Mouse (Mus musculus) right cerebral cortex, postnatal 25 days (tissue): ENCODE measurements around the gene Adgrf1.
"Not testable (repeated sequence)": the region's sequence is repeated elsewhere in the genome, so short reads cannot be mapped to it uniquely, and the experiment has no call there.

Source experiments
- DNase-seq: peaks from one replicate; pipeline ENCODE4 v3.0.0; 2022

Gene Adgrf1

GRCm38 (mm10) chr17:43267046-43267749 is 2.9 kb upstream of the Adgrf1 start:
- DNase-seq = no peak

- DNase-seq = no peak
These were observed 6.1 kb downstream of the Adgrf1 start for GRCm38 (mm10) chr17:43276220-43276619.

DNA sequence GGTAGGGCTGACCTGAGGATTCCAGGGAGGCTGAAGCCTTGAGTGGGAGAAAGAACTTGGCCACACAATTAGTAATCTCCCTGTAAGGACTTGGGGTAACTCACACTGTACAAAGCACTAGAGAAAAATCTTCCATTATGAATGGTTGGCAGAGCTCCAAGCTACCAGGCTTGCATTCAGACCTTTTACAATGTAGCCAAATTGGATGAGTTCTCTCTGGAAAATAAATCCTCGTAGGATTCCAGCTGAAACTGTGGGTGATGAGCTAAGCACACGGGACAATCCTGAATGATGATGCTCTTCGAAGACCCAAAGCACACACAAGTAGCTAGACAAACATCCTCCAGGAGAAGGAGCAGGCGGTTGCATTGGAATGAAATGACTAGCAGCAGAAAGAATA is 7.1 kb downstream of the Adgrf1 start:
- no peak for DNase-seq

DNA sequence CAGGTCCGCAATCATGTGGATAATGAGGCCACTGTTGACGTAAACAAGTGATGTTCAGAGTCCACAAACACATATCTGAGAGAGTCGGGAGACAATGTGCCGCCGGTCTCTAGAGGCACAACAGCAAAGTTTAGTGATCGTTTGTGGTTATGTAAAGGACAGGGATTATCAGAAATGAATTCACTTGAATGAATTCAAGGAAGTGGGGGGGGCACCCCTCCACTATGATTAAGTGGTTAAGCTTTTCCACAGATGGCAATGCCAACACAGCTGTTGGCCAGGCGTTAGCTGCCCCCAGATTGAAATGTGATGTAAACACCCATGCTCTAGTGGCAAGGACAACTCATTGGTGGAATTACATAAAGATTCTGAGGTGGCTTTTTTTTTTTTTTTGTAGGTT is 9.5 kb downstream of the Adgrf1 start:
- DNase-seq = no peak

- DNase-seq = no peak
These were observed 12.2 kb downstream of the Adgrf1 start for GRCm38 (mm10) chr17:43282353-43282752.

DNA sequence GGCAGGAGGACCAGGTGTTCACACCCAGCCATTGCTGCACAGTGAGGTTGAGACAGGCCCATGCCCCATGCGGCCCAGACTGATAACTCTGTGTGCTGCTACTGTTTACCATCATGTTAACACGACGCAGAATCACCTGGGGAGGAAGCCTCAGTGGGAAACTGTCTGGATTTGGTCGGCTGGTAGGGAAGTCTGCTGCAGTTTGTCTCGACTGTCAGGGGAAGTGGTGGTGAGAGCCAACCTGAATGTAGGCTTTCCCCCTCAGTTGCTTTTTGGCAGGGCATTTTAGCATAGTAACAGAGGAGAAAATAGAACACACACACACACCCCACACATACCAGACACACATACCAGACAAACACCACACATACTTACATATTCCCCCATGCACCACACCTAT is 12.7 kb downstream of the Adgrf1 start:
- DNase-seq = no peak

DNA sequence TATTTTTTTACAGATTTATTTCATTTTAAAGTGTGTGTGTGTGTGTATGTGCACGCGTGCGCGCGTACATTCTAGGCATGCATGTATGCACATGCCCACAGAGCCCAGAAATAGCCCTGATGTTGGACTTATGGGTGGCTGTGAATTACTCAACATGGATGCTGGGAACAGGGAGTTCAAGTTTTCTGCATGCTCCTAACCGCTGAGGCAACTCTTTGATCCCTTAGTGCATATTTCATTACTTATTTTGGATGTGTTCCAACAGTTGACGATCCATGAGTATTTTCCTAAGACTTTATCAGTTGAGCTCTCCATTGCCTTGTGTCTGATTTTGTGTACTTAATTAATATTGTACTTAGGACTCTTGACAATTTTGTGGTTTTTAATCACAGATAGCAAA is 29.4 kb downstream of the Adgrf1 start:
- no peak for DNase-seq

GRCm38 (mm10) chr17:43325986-43326671 is 56.0 kb downstream of the Adgrf1 start:
- DNase-seq = no peak

DNA sequence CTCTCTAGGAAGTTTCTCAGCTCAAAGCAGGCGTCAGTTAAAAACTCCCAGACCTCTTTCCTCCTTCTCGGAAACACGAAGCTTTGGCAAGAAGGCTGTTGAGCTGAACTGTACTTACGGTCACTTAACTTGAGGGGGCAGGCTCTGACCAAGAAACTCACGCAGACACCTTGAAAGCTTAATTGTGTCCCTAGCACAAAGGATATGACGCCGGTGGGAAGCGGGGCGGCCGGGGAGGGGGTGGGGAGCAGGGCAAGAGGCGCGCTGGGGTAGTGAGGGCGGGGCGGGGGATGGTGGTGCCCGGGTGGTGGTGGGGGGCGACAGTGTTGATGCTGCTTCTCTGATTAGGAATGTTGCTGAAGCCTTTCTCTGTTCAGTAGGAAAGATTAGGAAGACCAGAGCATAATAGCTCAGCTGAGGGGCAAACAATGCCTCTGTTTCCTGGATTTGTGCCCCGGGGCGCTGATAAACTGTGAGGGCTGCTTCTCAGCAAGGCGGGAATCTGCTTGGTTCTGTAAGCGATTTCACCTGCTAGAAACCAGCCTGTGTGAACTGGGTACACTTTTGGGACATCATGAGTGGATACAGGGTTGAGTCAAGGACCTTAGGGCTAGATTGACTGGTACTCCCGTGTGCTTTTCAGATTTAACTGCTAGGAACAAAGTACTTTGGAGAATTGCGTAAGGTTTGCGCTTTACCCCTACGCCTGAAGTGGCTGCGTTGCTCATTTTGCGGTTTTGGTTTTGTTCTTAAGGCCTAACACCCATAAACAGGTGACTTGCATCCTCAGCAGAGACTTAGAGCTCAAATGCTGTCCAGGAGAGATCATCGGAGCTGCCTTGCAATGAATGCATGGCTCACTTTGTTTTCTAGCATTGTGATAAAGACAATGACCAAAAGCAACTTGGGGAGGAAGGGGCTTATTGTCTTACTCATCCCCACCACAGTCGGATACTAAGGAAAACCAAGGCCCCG is 56.9 kb downstream of the Adgrf1 start:
- DNase-seq = no peak

- no peak for DNase-seq
These were observed 57.7 kb downstream of the Adgrf1 start for GRCm38 (mm10) chr17:43327810-43328209.

- no peak for DNase-seq
These were observed 59.1 kb downstream of the Adgrf1 start for GRCm38 (mm10) chr17:43329216-43329615.

- no peak for DNase-seq
These were observed 59.6 kb downstream of the Adgrf1 start for GRCm38 (mm10) chr17:43329761-43330183.

DNA sequence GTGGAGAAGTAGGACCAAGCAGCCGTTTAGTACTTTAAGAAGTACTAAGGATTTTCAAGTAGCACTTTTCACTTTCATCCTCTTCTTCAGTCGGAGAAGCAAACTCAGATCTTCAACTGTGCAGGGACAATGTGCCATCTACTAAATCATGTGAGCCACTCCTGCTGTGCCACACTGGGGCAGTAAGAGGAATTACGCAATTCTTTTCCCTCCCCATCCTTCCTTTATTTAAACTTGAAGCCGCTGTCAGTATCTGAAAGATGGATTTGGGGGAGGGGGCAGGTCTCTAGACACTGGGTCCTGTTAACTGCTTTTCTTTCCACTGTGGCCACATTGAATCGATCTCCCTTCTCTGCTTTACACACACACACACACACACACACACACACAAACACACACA is 62.6 kb downstream of the Adgrf1 start:
- DNase-seq = no peak

DNA sequence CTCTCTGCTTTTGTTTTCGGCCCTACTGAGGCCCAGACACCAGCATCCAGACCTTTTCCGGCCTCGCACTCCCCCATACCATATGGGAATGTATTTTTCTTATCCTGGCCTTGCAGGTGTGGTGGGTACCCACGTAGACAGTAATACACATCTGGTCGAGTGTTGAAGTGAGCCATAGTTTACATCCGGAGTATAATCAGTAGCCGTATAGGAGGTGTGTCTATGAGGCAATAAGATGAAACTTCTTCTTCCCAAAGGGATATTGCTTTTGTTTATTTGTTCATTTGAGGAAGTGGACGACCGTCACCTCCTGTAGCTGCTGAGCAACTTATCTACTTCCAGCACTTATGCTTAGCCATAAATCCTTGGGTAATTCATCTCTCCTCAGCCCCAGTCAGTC is 63.9 kb downstream of the Adgrf1 start:
- no peak for DNase-seq

DNA sequence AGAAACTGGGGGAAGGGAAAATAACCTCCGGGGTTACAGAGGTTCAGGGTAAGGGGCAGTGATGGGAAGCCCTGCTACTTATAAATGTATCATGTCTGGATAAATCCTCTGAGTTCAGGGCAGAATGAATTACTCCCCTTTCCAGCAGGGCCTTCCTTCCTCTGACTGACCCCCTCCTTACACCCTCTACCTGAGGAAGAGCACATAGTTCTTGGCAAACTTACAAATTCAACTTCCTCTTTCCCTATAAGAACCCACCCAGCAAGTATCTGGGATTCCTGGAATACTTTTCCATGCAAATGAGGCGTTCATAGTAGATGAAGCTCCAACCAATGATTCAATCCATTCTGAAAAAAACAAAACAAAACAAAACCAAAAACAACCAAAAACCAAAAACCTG is 67.5 kb downstream of the Adgrf1 start:
- no peak for DNase-seq

GRCm38 (mm10) chr17:43338279-43338678 is 68.2 kb downstream of the Adgrf1 start:
- no peak for DNase-seq

DNA sequence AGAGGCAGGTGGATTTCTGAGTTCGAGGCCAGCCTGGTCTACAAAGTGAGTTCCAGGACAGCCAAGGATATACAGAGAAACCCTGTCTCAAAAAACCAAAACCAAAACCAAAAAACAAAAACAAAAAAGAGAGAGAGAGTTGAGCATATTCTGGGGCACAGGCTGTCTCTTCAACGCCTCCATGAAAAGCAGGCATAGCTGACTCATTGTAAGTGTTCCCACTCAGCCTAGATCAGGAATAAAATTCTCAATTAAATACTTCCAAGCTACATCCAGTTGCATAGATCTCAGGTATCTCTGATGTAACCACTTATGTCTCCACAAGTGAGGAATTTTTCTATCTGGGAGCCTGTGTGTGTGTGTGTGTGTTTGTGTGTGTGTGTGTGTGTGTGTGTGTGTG is 76.4 kb downstream of the Adgrf1 start:
- not testable (repeated sequence) for DNase-seq

DNA sequence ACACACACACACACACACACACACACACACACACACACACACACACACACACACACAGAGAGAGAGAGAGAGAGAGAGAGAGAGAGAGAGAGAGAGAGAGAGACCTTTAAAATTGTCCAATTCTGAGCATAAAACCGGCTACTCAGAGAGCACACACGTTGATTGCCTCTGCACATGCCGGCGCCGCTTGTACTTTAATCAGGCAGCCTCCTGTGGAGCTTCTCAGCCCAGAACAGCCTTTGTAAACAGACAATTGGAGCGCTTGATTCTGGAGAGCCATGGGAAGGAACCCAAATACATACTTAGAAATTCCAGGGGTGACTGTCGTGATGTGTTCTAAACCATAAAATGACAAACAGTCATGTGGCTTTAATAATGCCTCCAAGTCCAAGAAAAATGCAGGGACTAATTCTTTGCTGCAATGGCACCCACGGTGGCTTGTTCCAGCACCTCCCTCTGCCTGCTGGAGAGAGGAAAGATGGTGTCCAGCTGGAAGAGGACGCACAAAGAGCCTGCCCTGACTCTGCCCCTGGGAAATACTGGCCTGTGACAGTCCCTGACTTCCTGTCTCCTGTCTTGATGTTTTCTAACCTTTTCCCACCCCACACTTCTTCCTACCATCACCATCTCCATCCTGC is 87.9 kb downstream of the Adgrf1 start:
- no peak for DNase-seq

DNA sequence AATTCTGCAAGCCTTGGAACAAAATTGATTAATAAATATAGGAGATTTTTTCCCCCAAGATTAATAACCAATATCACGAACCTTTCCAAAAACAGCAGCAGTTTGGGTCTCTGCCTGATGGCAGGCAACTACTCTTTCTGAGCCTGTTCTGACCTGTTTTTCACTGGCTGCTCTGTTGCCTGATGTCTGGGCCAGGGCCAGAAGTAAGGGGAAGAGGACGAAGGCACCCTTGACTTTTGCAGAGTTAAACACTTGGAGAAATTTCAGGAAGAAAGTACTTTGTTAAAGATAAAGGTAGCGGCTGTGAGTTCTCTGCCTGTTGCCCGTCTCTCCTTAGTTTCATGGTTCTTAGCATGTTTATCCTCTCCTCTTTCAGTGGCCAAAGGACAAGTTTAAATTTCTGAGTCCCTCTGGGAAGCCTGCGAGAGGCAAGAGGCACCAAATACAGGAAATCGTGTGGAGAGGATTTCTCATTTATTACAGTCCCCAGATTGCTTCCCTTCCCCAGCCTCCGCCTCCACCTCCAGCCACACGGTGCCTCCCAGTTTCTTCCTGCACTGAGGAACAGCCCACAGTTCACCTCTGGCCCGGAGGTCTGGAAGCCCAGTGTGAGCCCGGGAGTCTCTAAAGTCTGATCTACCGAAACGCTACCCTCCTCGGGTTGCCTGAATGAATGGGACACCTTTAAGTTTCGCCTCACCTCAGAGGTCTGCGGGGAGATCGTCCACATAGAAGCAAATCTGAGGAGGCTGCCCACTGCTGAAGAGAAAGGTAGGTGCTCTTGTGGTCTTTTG is 89.9 kb downstream of the Adgrf1 start, which contains the start of gene Adgrf5:
Adgrf5 (plus strand) TSS at position 626 of the 794 bp plus-strand sequence.
- no peak for DNase-seq

- no peak for DNase-seq
These were observed 90.9 kb downstream of the Adgrf1 start for GRCm38 (mm10) chr17:43361021-43361420.

- no peak for DNase-seq
These were observed 92.2 kb downstream of the Adgrf1 start for GRCm38 (mm10) chr17:43362362-43362761.

- DNase-seq = no peak
These were observed 92.8 kb downstream of the Adgrf1 start for GRCm38 (mm10) chr17:43362881-43363280.
